Mouse (Mus musculus): ENCODE results near the gene Olfr1156.

The Olfr1156 gene

GRCm38 (mm10) chr2:87953000-87953399, at the start of gene Olfr1156:
Olfr1156 (minus strand) TSS chr2:87953100.
- in situ Hi-C loops (cut with MboI, MseI) = no loop called here

GRCm38 (mm10) chr2:87989813-87990212, 36.9 kb upstream of the Olfr1156 start, which contains the start of gene Olfr1158:
Olfr1158 (plus strand) TSS chr2:87990113.
- in situ Hi-C loops (cut with MboI, MseI) = no loop called here

GRCm38 (mm10) chr2:87974563-87974962, 21.7 kb upstream of the Olfr1156 start, which contains the start of gene Olfr74:
Olfr74 (minus strand) TSS chr2:87974663.
- in situ Hi-C loops (cut with MboI, MseI) = no loop called here

GRCm38 (mm10) chr2:87968199-87968598, 15.3 kb upstream of the Olfr1156 start, which contains the start of gene Olfr1157:
Olfr1157 (minus strand) TSS chr2:87968299.
- in situ Hi-C loops (cut with MboI, MseI) = no loop called here

GRCm38 (mm10) chr2:87945037-87945436, 7.9 kb downstream of the Olfr1156 start, which contains the start of gene Olfr1155:
Olfr1155 (minus strand) TSS chr2:87945137.
- in situ Hi-C loops (cut with MboI, MseI) = no loop called here

- in situ Hi-C loops (cut with MboI, MseI) = no loop called here
These were observed 47.8 kb downstream of the Olfr1156 start, which contains the start of gene Olfr1154 for GRCm38 (mm10) chr2:87905066-87905465. Olfr1154 (minus strand) TSS chr2:87905166.

Data from T-helper 17 cell (primary cell).